Comparison of ENCODE assay signal across 17 mouse cellular contexts in the genomic region with DNA sequence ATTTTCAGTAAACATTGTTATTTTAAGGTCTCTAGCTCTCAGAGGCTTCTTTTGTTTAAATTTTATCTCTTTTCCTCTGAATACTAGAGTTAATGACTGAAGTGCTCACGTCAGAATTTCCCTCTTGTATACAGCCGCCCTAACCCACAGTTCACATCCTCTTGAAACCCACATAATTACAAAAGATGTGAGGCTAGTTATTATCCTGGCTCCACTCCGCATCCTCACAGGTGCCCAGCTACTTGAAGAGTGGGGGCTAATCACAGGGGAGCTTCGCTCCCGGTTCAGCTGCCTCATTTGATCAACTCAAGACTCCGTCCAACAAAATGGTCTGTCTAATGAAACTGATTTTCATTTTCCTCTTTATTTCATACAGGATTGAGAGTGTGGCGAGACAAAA.
"Had no signal": no experiment of that assay in that cellular context is flagged by ENCODE, and none has a peak within 500 bp of the region (broad histone marks: within the 10 kb centered on the region; RNA-seq: fewer than 3 reads in every experiment).

No protein-coding gene starts in this region.

- H3K4me1 ChIP-seq: liver, embryonic 15.5 days; lung, embryonic 15.5 days; midbrain, embryonic 12.5 days; neural tube, embryonic 12.5 days; stomach, embryonic 15.5 days had no signal

- H3K4me2 ChIP-seq: liver, embryonic 15.5 days; lung, embryonic 15.5 days; midbrain, embryonic 12.5 days; neural tube, embryonic 12.5 days; stomach, embryonic 15.5 days had no signal

- DNase-seq: liver, postnatal 0 days; lung, adult 2 months; lung, postnatal 14 days; lung, postnatal 36 days; right cerebral cortex, postnatal 14 days; thymus, adult 2 months; thymus, postnatal 25 days; thymus, postnatal 4 days had no signal

- H3K27me3 ChIP-seq: liver, embryonic 15.5 days; lung, embryonic 15.5 days; megakaryocyte, embryonic 14.5 days; midbrain, embryonic 12.5 days; neural tube, embryonic 12.5 days; stomach, embryonic 15.5 days had no signal

- H3K9me3 ChIP-seq: liver, embryonic 15.5 days; lung, embryonic 15.5 days; megakaryocyte, embryonic 14.5 days; midbrain, embryonic 12.5 days; neural tube, embryonic 12.5 days; stomach, embryonic 15.5 days had no signal

- H3K27ac ChIP-seq: liver, embryonic 15.5 days; lung, embryonic 15.5 days; macrophage; midbrain, embryonic 12.5 days; neural tube, embryonic 12.5 days; stomach, embryonic 15.5 days; stomach, postnatal 0 days had no signal

- H3K4me3 ChIP-seq: liver, embryonic 15.5 days; lung, embryonic 15.5 days; megakaryocyte, embryonic 14.5 days; midbrain, embryonic 12.5 days; neural tube, embryonic 12.5 days; stomach, embryonic 15.5 days had no signal

- ATAC-seq: liver, postnatal 0 days; lung, postnatal 0 days had no signal

- H3K36me3 ChIP-seq: liver, embryonic 15.5 days; lung, embryonic 15.5 days; midbrain, embryonic 12.5 days; neural tube, embryonic 12.5 days; stomach, embryonic 15.5 days had no signal

- H3K9ac ChIP-seq: liver, embryonic 15.5 days; liver, postnatal 0 days; lung, embryonic 15.5 days; midbrain, embryonic 12.5 days; neural tube, embryonic 12.5 days; stomach, embryonic 15.5 days had no signal
